Mouse (Mus musculus) ES-Bruce4 (cell line): Measurements from ENCODE around the gene Clec4b2.

ENCODE experiments used
- CTCF ChIP-seq: IDR thresholded peaks from one replicate; pipeline ENCODE4 v1.8.1; 2011; ENCODE audit warnings: low read depth, low read length
- EP300 ChIP-seq: IDR thresholded peaks from 2 replicates; pipeline ENCODE4 v1.6.1; 2011; ENCODE audit warnings: low read depth, low read length; ENCODE audit not compliant: insufficient read depth
- POLR2A ChIP-seq: IDR thresholded peaks from one replicate; pipeline ENCODE4 v1.8.1; 2011; ENCODE audit warnings: low read length; ENCODE audit not compliant: insufficient read depth

DNA sequence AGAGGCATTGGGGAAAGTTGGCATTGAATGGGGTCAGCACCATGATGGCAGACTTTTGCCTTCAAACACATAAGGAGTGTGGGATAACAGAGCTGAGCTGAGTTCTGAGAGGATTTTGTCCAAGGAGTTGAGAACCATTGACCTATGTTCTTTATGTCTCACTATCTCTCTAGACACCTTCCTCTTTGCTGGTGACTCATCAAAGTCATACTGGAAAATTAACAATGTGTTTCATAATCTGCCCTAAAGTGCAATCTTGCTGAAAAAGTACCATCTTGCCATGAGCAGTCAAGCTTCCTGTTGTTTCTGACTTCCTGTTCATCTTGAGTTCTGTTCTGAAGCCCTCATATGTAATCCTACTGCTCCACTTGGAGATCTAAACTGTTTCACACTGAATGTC, 80.0 kb downstream of the Clec4b2 start:
- no peak for TF ChIP-seq CTCF
- TF ChIP-seq EP300 = no peak
- TF ChIP-seq POLR2A = no peak
